Mouse (Mus musculus) CH12.LX (cell line): Measurements from ENCODE around the gene Rtn4rl1. TPM values are rescaled to one million over a fixed set of nuclear protein-coding genes. Genes with fewer than 3 reads are reported as not detected.

ENCODE experiments used
- DNase-seq: peaks from one replicate; pipeline ENCODE4 v3.0.0-alpha.2; 2013; ENCODE audit errors: extremely low read depth
- H3K27ac ChIP-seq: 2 replicates; pipeline ENCODE4 v1.5.1; 2012; ENCODE audit warnings: low read depth, mild to moderate bottlenecking, control low read depth, moderate library complexity; ENCODE audit not compliant: insufficient read depth
- H3K27me3 ChIP-seq: replicated peaks from 2 replicates; pipeline ENCODE3; 2012; ENCODE audit warnings: inconsistent platforms
- H3K36me3 ChIP-seq, 2 experiments: replicated peaks in 1 of 2; 2 replicates each; pipeline versions ENCODE3 to v1.6.1; 2012; ENCODE audit warnings: inconsistent platforms in 1 of 2, low read length in 1 of 2, mild to moderate bottlenecking in 1 of 2, mixed read lengths in 1 of 2, moderate library complexity in 1 of 2; ENCODE audit not compliant: control insufficient read depth in 1 of 2, insufficient read depth in 1 of 2
- H3K4me1 ChIP-seq, 2 experiments: 2 replicates each; pipeline ENCODE4 v1.6.1; 2012; ENCODE audit warnings: inconsistent platforms in 1 of 2, moderate library complexity in 1 of 2; ENCODE audit not compliant: insufficient read depth in 2 of 2, control insufficient read depth in 1 of 2
- H3K4me2 ChIP-seq: 2 replicates; pipeline ENCODE4 v1.6.1; 2012; ENCODE audit warnings: low read depth, mild to moderate bottlenecking, control low read depth; ENCODE audit not compliant: poor library complexity, insufficient read depth, severe bottlenecking
- H3K4me3 ChIP-seq, 3 experiments: fragments of 150-350 bp in 1 of 3; sonication (generic) in 1 of 3; replicated peaks in 1 of 3; 2 replicates each; pipeline versions ENCODE3 to v1.5.1; 2011 to 2012; ENCODE audit warnings: low read depth in 2 of 3, low read length in 2 of 3, mild to moderate bottlenecking in 2 of 3, moderate library complexity in 2 of 3, control low read depth in 1 of 3, improper control_type of control experiment in 1 of 3, inconsistent platforms in 1 of 3, mixed read lengths in 1 of 3; ENCODE audit not compliant: poor library complexity in 1 of 3
- H3K79me2 ChIP-seq: replicated peaks from 2 replicates; pipeline ENCODE4 v1.6.1; 2012; ENCODE audit warnings: mild to moderate bottlenecking, moderate library complexity; ENCODE audit not compliant: control insufficient read depth, poor library complexity, insufficient read depth, severe bottlenecking; ENCODE audit errors: extremely low read depth
- H3K9ac ChIP-seq: 2 replicates; pipeline ENCODE4 v1.6.1; 2012; ENCODE audit warnings: low read depth, mild to moderate bottlenecking, control low read depth, moderate library complexity; ENCODE audit not compliant: insufficient read depth
- H3K9me3 ChIP-seq: replicated peaks from 2 replicates; pipeline ENCODE3; 2012; ENCODE audit warnings: low read length, inconsistent platforms, mixed read lengths
- CHD1 ChIP-seq: IDR thresholded peaks from 2 replicates; pipeline ENCODE4 v1.6.1; 2012; ENCODE audit warnings: low read depth, low read length, improper control_type of control experiment, inconsistent platforms
- CHD2 ChIP-seq: IDR thresholded peaks from 2 replicates; pipeline ENCODE4 v1.6.1; 2011; ENCODE audit warnings: low read length, improper control_type of control experiment
- CTCF ChIP-seq, 2 experiments: IDR thresholded peaks in 1 of 2; conservative IDR thresholded peaks in 1 of 2; 2 replicates each; pipeline ENCODE4 v1.5.1; 2011 to 2012; ENCODE audit warnings: low read depth in 2 of 2, low read length in 2 of 2, improper control_type of control experiment in 1 of 2, inconsistent platforms in 1 of 2, mild to moderate bottlenecking in 1 of 2, moderate library complexity in 1 of 2
- GABPA ChIP-seq: IDR thresholded peaks from 2 replicates; pipeline ENCODE4 v1.6.1; 2012; ENCODE audit warnings: low read depth, low read length, improper control_type of control experiment, inconsistent platforms; ENCODE audit not compliant: insufficient replicate concordance
- HCFC1 ChIP-seq: IDR thresholded peaks from 2 replicates; pipeline ENCODE4 v1.6.1; 2012; ENCODE audit warnings: low read depth, mild to moderate bottlenecking, inconsistent platforms, low read length, improper control_type of control experiment
- JUN ChIP-seq: IDR thresholded peaks from 2 replicates; pipeline ENCODE4 v1.6.1; 2011; ENCODE audit warnings: low read depth, mild to moderate bottlenecking, low read length, improper control_type of control experiment, moderate library complexity; ENCODE audit not compliant: insufficient read depth
- KAT2A ChIP-seq: IDR thresholded peaks from 2 replicates; pipeline ENCODE4 v1.6.1; 2012; ENCODE audit warnings: low read length, improper control_type of control experiment, inconsistent platforms; ENCODE audit not compliant: insufficient replicate concordance
- MAFK ChIP-seq: IDR thresholded peaks from 2 replicates; pipeline ENCODE4 v1.6.1; 2011; ENCODE audit warnings: low read length, improper control_type of control experiment; ENCODE audit not compliant: insufficient replicate concordance
- MAZ ChIP-seq: IDR thresholded peaks from 2 replicates; pipeline ENCODE4 v1.6.1; 2012; ENCODE audit warnings: low read depth, mild to moderate bottlenecking, inconsistent platforms, low read length, improper control_type of control experiment, moderate library complexity
- NELFE ChIP-seq: IDR thresholded peaks from 2 replicates; pipeline ENCODE4 v1.6.1; 2011; ENCODE audit warnings: low read depth, low read length, improper control_type of control experiment
- NRF1 ChIP-seq: IDR thresholded peaks from 2 replicates; pipeline ENCODE4 v1.6.1; 2014; ENCODE audit warnings: low read depth, mild to moderate bottlenecking, inconsistent platforms, low read length, improper control_type of control experiment, moderate library complexity
- PAX5 ChIP-seq: IDR thresholded peaks from 2 replicates; pipeline ENCODE4 v1.6.1; 2012; ENCODE audit warnings: low read length, inconsistent platforms, mixed read lengths
- POLR2A ChIP-seq: IDR thresholded peaks from 2 replicates; pipeline ENCODE4 v1.6.1; 2011; ENCODE audit warnings: low read depth, mild to moderate bottlenecking, improper control_type of control experiment, low read length
- RAD21 ChIP-seq: IDR thresholded peaks from 2 replicates; pipeline ENCODE4 v1.6.1; 2011; ENCODE audit warnings: low read depth, mild to moderate bottlenecking, low read length, improper control_type of control experiment, moderate library complexity
- SMC3 ChIP-seq: IDR thresholded peaks from 2 replicates; pipeline ENCODE4 v1.6.1; 2011; ENCODE audit warnings: low read depth, low read length, improper control_type of control experiment
- TBP ChIP-seq: conservative IDR thresholded peaks from 2 replicates; pipeline ENCODE4 v1.6.1; 2011; ENCODE audit warnings: low read depth, low read length, improper control_type of control experiment
- ZC3H11A ChIP-seq: IDR thresholded peaks from 2 replicates; pipeline ENCODE4 v1.6.1; 2012; ENCODE audit warnings: low read depth, mild to moderate bottlenecking, inconsistent platforms, low read length, improper control_type of control experiment
- ZMIZ1 ChIP-seq: IDR thresholded peaks from 2 replicates; pipeline ENCODE4 v1.6.1; 2012; ENCODE audit warnings: low read depth, mild to moderate bottlenecking, inconsistent platforms, low read length, improper control_type of control experiment
- dilution Hi-C: fragments of 300-500 bp; cut with MboI; formaldehyde crosslinking; loops from 2 replicates; pipeline ENCODE4 v1.14.3; 2020; ENCODE audit warnings: low sequenced_read_pairs; ENCODE audit not compliant: extremely low pct_unique_long_range_greater_than_20kb, extremely low pct_ligation_motif_present
- in situ Hi-C: fragments of 300-500 bp; cut with MboI; formaldehyde crosslinking; loops from 3 replicates; pipeline ENCODE4 v1.14.3; 2019; ENCODE audit warnings: low sequenced_read_pairs, low pct_ligation_motif_present, low pct_unique_long_range_greater_than_20kb, mixed read lengths
- polyA plus RNA-seq: library from polyadenylated mRNA; unstranded; fragments of >175 nt; gene quantifications from 2 replicates; pipeline ENCODE4 v1.2.1, GENCODE M21; 2012; ENCODE audit warnings: low read depth; ENCODE audit not compliant: insufficient read length
- total RNA-seq, 2 experiments: library from RNA; depleted of rRNA; stranded (reverse); fragments of 300-350 nt in 1 of 2; fragments of >200 nt in 1 of 2; gene quantifications; 2 replicates each; pipeline ENCODE4 v1.2.3; 2012 to 2014

The Rtn4rl1 gene
- total and polyA plus RNA-seq, 3 experiments = 0.04 to 0.09 TPM; not detected in 1

DNA sequence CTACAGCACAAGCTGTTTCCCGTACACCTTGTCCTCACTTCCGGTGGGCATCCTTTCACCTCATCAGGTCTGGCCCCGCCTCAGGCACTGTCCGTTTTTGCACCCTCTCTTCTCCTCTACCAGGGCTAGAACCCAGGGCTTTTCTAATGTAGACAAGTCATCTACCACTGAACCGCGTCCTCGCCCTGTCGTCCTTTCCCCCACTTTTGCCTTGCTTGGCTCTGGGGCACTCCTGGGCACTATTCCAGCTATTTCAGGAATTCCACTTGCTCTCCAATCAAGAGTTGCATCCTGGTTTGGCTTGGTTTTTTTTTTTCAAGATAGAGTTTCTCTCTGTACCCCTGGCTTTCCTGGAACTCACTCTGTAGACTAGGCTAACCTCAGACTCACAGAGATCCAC, 53.0 kb downstream of the Rtn4rl1 start:
- TF ChIP-seq NELFE (no peak), RAD21 (no peak), GABPA (no peak), SMC3 (no peak), CHD1 (no peak), CHD2 (no peak), CTCF (conservative IDR thresholded peaks at IDR 0.05 in 1 of 2, IDR thresholded peaks at IDR 0.05 in 1 of 2; ENCODE audit: low read depth in 2 of 2, low read length in 2 of 2) (no peak), TBP (no peak), JUN (no peak), HCFC1 (no peak), KAT2A (no peak), ZMIZ1 (no peak), PAX5 (no peak), NRF1 (no peak), MAFK (no peak)
- H3K79me2 ChIP-seq = no peaks in the 10 kb centered on the region
- DNase-seq = no peak
- dilution Hi-C loops (no loop called here), in situ Hi-C loops (loop anchor here (5.0 kb wide), 1 partner anchor 41 kb away; no protein-coding TSS in a partner anchor)
- no peaks in the 10 kb centered on the region for H3K9me3 ChIP-seq
- no peak overlapping the region for H3K4me3 ChIP-seq
- no peak overlapping the region for H3K27ac ChIP-seq
- H3K36me3 ChIP-seq = no peaks in the 10 kb centered on the region
- no peak overlapping the region for H3K4me2 ChIP-seq
- H3K27me3 ChIP-seq = no peaks in the 10 kb centered on the region
- no peak overlapping the region for H3K9ac ChIP-seq
- peaks cover 7 to 15% of the 10 kb centered on the region in 2 experiments; a peak in 3 of 4 replicates for H3K4me1 ChIP-seq

DNA sequence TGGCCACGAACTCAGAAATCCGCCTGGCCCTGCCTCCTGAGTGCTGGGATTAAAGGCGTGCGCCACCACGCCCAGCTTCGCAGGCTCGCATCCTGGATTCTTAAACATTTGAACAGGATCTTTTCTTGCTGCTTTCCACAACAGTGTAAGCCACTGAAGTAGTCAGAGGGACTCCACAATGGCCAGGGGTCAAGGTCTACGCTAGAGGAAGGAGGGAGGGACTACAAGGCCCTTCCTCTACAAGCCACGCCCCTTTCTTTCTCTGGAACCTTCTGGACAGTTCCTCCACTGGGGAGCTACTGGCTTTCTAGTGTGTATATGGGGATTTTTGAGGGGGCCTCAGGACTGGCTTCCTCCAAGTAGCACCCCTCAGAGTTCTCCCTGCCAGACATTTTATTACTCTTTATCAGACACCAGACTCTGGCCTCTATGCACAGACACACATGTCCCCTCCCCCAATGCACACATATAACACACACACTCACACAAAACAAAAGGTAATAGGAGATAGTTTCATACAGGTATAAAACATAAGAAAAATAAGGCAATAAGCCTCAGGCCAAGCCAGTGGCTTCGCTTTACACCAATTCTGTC, 53.7 kb downstream of the Rtn4rl1 start:
- TF ChIP-seq NELFE (no peak), MAFK (no peak), SMC3 (no peak), MAZ (no peak), POLR2A (no peak), GABPA (no peak), ZC3H11A (no peak)
- no peaks in the 10 kb centered on the region for H3K9me3 ChIP-seq
- in situ Hi-C loops = loop anchor here (5.0 kb wide), 1 partner anchor 40 kb away; no protein-coding TSS in a partner anchor
- no peak overlapping the region for H3K9ac ChIP-seq
- no peak overlapping the region for H3K27ac ChIP-seq
- peaks cover 12 to 22% of the 10 kb centered on the region in 2 experiments for H3K4me1 ChIP-seq
- H3K79me2 ChIP-seq = no peaks in the 10 kb centered on the region
- H3K27me3 ChIP-seq = no peaks in the 10 kb centered on the region
- H3K36me3 ChIP-seq = no peaks in the 10 kb centered on the region
- H3K4me3 ChIP-seq = no peak overlapping the region
- dilution Hi-C loops = no loop called here
- no peak for DNase-seq
- no peak overlapping the region for H3K4me2 ChIP-seq
